Mouse (Mus musculus) embryonic facial prominence, embryonic 11.5 days (tissue): Measurements from ENCODE around the gene Tardbp. TPM values are rescaled to one million over a fixed set of nuclear protein-coding genes. Genes with fewer than 3 reads are reported as not detected.

ENCODE experiments used
- ATAC-seq: fragments of 200-750 bp; cut with Nextera tagmentation; replicated peaks from 2 replicates; pipeline ENCODE4 v1.8.0; 2017; ENCODE audit warnings: low read depth; ENCODE audit not compliant: insufficient number of reproducible peaks, low FRiP score, low TSS enrichment
- DNase-seq: peaks from one replicate; pipeline ENCODE4 v3.0.0-alpha.2; 2015; ENCODE audit warnings: low spot score
- H3K27ac ChIP-seq: fragments of 300-500 bp; sonication (generic); replicated peaks from 2 replicates; pipeline ENCODE4 v1.5.1; 2014; ENCODE audit warnings: mild to moderate bottlenecking, low read depth, low read length, control low read depth
- H3K27me3 ChIP-seq: fragments of 300-500 bp; sonication (generic); 2 replicates; pipeline ENCODE4 v1.6.1; 2014; ENCODE audit warnings: mild to moderate bottlenecking, low read length, moderate library complexity, mixed read lengths; ENCODE audit not compliant: control insufficient read depth, insufficient read depth
- H3K36me3 ChIP-seq: fragments of 300-500 bp; sonication (generic); replicated peaks from 2 replicates; pipeline ENCODE4 v1.6.1; 2014; ENCODE audit warnings: low read depth, mild to moderate bottlenecking, low read length, moderate library complexity, mixed read lengths; ENCODE audit not compliant: control insufficient read depth, insufficient read depth
- H3K4me1 ChIP-seq: fragments of 300-500 bp; sonication (generic); 2 replicates; pipeline ENCODE4 v1.6.1; 2014; ENCODE audit warnings: low read length, mixed read lengths; ENCODE audit not compliant: control insufficient read depth, insufficient read depth
- H3K4me2 ChIP-seq: fragments of 300-500 bp; sonication (generic); 2 replicates; pipeline ENCODE4 v1.6.1; 2014; ENCODE audit warnings: low read depth, mild to moderate bottlenecking, control low read depth, low read length, moderate library complexity
- H3K4me3 ChIP-seq: fragments of 300-500 bp; sonication (generic); 2 replicates; pipeline ENCODE4 v1.5.1; 2014; ENCODE audit warnings: low read depth, low read length, control low read depth
- H3K9ac ChIP-seq: fragments of 300-500 bp; sonication (generic); replicated peaks from 2 replicates; pipeline ENCODE4 v1.6.1; 2014; ENCODE audit warnings: mild to moderate bottlenecking, control low read depth, low read length
- H3K9me3 ChIP-seq: fragments of 300-500 bp; sonication (generic); replicated peaks from 2 replicates; pipeline ENCODE4 v1.6.1; 2016; ENCODE audit warnings: mild to moderate bottlenecking, low read length, inconsistent platforms, mixed read lengths; ENCODE audit not compliant: control insufficient read depth
- WGBS: fragments of 180-500 bp; shearing (Covaris S2); extraction: QIAGEN DNeasy Blood & Tissue Kit; methylation state at CpG from one replicate; pipeline ENCODE4 v1.1.7; 2014; 5-methylcytosine and 5-hydroxymethylcytosine counted together
- polyA plus RNA-seq: library from polyadenylated mRNA; unstranded; fragments of >200 nt; fragmentation: Nextera tagmentation; extraction: Ambion mirVana; gene quantifications from 2 replicates; pipeline ENCODE4 v1.2.1, GENCODE M21; 2014

Tardbp gene
- polyA plus RNA-seq, 1 experiment from 2014 or later, result 240 TPM

DNA sequence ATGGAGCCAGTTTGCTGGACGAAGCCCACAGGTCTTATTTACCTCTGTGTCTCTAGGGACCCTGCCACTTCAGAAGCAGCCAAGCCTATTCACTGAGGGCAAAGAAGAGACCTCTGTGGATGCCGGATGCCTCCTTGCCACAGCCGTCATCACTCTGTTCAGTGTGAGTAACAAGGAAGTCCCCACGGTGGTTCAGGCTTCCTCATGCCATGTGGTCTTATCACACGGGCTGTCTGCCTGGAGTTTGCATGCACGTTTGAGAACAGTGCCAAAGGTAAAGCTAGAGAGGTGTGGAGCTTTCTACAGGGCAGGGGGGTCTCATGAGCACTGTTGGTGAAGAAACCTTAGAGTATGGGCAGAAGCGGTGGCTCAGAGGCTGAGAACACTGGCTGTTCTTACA is 53.6 kb downstream of the Tardbp start:
- peaks cover 42% of the 10 kb centered on the region for H3K36me3 ChIP-seq
- H3K4me3 ChIP-seq, result no peak overlapping the region
- 86% methylated on average over 7 of the region's 7 CpGs for WGBS
- no peak for DNase-seq
- H3K4me2 ChIP-seq, result no peak overlapping the region
- no peak overlapping the region for H3K9ac ChIP-seq
- no peak overlapping the region for H3K27ac ChIP-seq
- H3K4me1 ChIP-seq, result no peaks in the 10 kb centered on the region
- no peaks in the 10 kb centered on the region for H3K9me3 ChIP-seq
- H3K27me3 ChIP-seq, result no peaks in the 10 kb centered on the region
- ATAC-seq, result no peak

DNA sequence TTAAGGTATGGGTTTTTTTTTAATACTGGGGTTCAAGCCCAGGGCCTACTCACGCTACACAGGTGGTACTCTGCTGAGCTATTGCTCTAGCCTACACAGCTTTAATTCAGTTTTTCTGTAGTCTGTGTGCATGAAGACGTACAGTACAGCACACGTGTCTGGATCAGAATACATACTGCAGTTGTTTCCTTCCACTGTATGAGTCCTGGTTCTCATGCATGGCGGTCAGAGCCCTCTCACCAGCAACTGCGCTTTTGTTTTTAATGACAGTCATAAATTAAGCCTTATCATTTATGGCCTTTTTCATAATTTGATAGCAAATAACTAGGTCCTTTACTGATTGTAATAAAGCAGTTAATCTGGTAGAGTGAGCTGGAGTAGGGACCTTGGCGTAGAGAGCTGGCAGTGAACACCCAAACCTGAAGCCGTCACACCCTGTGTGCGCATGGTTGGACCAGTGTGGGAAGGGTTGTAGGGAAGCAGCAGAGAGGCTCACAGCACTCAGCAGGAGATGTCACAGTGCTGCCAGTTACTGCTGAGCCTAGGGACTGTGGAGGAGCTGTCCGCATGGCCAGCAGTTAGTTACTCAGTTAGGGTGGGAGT is 56.0 kb downstream of the Tardbp start:
- peaks cover 48% of the 10 kb centered on the region for H3K36me3 ChIP-seq
- H3K27me3 ChIP-seq, result no peaks in the 10 kb centered on the region
- 96% methylated on average over 9 of the region's 9 CpGs for WGBS
- ATAC-seq (no peak), DNase-seq (no peak)
- H3K27ac ChIP-seq, result no peak overlapping the region
- no peak overlapping the region for H3K4me2 ChIP-seq
- H3K4me1 ChIP-seq, result no peaks in the 10 kb centered on the region
- H3K9me3 ChIP-seq, result no peaks in the 10 kb centered on the region
- H3K9ac ChIP-seq, result no peak overlapping the region
- H3K4me3 ChIP-seq, result no peak overlapping the region

DNA sequence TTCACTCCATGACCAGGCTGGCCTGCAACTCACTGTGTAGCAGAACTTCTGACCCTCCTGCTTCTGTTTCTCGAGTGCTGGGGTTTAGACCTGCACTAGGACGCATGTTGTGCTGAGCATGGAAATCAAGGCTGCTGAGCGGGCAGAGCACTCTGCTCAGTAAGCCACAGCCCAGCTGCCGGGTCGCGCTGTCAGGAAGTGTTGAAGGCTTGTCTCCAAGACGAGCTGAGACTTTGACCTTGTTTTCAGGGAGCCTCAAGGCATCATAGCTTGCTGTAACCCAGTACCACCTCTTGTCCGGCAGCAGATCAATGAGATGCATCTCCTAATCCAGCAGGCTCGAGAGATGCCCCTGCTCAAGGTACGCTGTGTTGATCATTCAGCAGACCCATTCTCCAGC is 56.7 kb downstream of the Tardbp start:
- Histone ChIP-seq H3K36me3 (peaks cover 51% of the 10 kb centered on the region), H3K4me2 (no peak overlapping the region), H3K4me1 (no peaks in the 10 kb centered on the region), H3K27me3 (no peaks in the 10 kb centered on the region), H3K9me3 (no peaks in the 10 kb centered on the region), H3K9ac (no peak overlapping the region), H3K4me3 (no peak overlapping the region), H3K27ac (no peak overlapping the region)
- ATAC-seq, result no peak
- no peak for DNase-seq
- 90% methylated on average over 10 of the region's 10 CpGs for WGBS

DNA sequence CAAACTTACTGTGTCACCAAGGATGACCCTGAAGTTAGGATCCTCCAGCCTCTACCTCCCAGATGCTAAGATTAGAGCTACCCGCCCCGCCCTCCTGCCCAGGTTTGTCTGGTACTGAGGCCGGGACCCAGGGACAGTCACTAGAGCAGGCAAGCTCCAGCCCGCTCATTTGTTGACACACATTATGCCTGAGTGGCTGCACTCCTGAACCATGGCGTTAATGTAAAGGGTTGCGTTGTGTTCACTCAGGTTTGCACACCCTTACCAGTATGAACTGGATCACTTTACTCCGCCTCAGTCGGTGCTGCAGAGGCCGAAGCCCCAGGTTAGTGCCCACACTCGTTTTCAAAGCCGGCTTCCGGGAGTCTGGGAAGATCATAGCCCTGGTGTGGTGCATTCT is 63.2 kb downstream of the Tardbp start:
- 91% methylated on average over 12 of the region's 12 CpGs for WGBS
- no peaks in the 10 kb centered on the region for H3K4me1 ChIP-seq
- no peaks in the 10 kb centered on the region for H3K9me3 ChIP-seq
- DNase-seq, result no peak
- no peak overlapping the region for H3K4me2 ChIP-seq
- no peak for ATAC-seq
- H3K36me3 ChIP-seq, result peaks cover 44% of the 10 kb centered on the region
- no peaks in the 10 kb centered on the region for H3K27me3 ChIP-seq
- H3K9ac ChIP-seq, result no peak overlapping the region
- H3K27ac ChIP-seq, result no peak overlapping the region
- no peak overlapping the region for H3K4me3 ChIP-seq

DNA sequence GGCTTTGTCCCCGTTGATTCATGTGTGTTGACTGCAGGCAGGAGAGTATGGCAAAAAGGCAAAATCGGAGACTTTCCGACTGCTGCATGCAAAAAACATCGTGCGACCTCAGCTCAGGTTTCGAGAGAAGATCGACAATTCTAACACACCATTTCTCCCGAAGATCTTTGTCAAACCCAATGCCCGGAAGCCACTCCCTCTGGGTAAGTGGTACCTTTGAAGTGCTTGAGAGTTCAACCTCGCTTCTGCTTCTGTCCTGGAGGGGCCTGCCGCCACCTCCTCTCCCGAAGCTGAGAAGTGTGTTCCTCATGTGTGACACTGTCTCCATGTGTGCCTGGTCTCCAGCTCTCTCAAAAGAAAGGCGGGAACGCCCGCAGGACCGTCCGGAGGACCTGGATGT is 64.1 kb downstream of the Tardbp start:
- no peak overlapping the region for H3K4me2 ChIP-seq
- 94% methylated on average over 17 of the region's 17 CpGs for WGBS
- ATAC-seq (no peak), DNase-seq (no peak)
- no peak overlapping the region for H3K27ac ChIP-seq
- no peaks in the 10 kb centered on the region for H3K27me3 ChIP-seq
- no peak overlapping the region for H3K9ac ChIP-seq
- H3K4me1 ChIP-seq, result no peaks in the 10 kb centered on the region
- no peak overlapping the region for H3K4me3 ChIP-seq
- no peaks in the 10 kb centered on the region for H3K9me3 ChIP-seq
- peaks cover 41% of the 10 kb centered on the region for H3K36me3 ChIP-seq

Other genes with a start within 250 kb of the Tardbp start
- 14.2 and 14.6 TPM in 2 replicates for gene Ubiad1, start 182.2 kb downstream of the Tardbp start, polyA plus RNA-seq
- 22.5 and 23.9 TPM in 2 replicates for gene Mtor, start 178.4 kb downstream of the Tardbp start, polyA plus RNA-seq
- 0.21 and 0.25 TPM in 2 replicates for gene Angptl7, start 126.6 kb downstream of the Tardbp start, polyA plus RNA-seq
- gene Exosc10, start 68.6 kb downstream of the Tardbp start, polyA plus RNA-seq, result 109 and 114 TPM in 2 replicates
- 172 and 187 TPM in 2 replicates for gene Srm, start 35.5 kb downstream of the Tardbp start, polyA plus RNA-seq
- gene Masp2, start 24.5 kb downstream of the Tardbp start, polyA plus RNA-seq, result not detected in 2 replicates
- gene Gm572, start 16.3 kb upstream of the Tardbp start, polyA plus RNA-seq, result not detected in 2 replicates
- gene Casz1, start 177.4 kb upstream of the Tardbp start, polyA plus RNA-seq, result 1.1 and 2.9 TPM in 2 replicates